Mouse (Mus musculus) kidney, embryonic 16.5 days (tissue): ENCODE results near the gene Cntnap2. TPM values are rescaled to one million over a fixed set of nuclear protein-coding genes. Genes with fewer than 3 reads are reported as not detected.

Experiments
- ATAC-seq: fragments of 200-750 bp; cut with Nextera tagmentation; 2 replicates; pipeline ENCODE4 v1.8.0; 2017; ENCODE audit warnings: moderate TSS enrichment; ENCODE audit not compliant: low FRiP score, low TSS enrichment
- H3K27ac ChIP-seq: fragments of 300-500 bp; sonication (generic); 2 replicates; pipeline ENCODE4 v1.5.1; 2014; ENCODE audit warnings: low read length
- H3K27me3 ChIP-seq: fragments of 300-500 bp; sonication (generic); 2 replicates; pipeline ENCODE4 v1.6.1; 2014; ENCODE audit warnings: low read length, control low read depth, mixed read lengths; ENCODE audit not compliant: insufficient read depth
- H3K36me3 ChIP-seq: fragments of 300-500 bp; sonication (generic); 2 replicates; pipeline ENCODE4 v1.6.1; 2014; ENCODE audit warnings: low read length, control low read depth, mixed read lengths; ENCODE audit not compliant: insufficient read depth
- H3K4me1 ChIP-seq: fragments of 300-500 bp; sonication (generic); 2 replicates; pipeline ENCODE4 v1.6.1; 2014; ENCODE audit warnings: low read length, control low read depth, mixed read lengths; ENCODE audit not compliant: insufficient read depth
- H3K4me2 ChIP-seq: fragments of 300-500 bp; sonication (generic); replicated peaks from 2 replicates; pipeline ENCODE4 v1.6.1; 2014; ENCODE audit warnings: low read depth, low read length
- H3K4me3 ChIP-seq: fragments of 300-500 bp; sonication (generic); 2 replicates; pipeline ENCODE4 v1.5.1; 2014; ENCODE audit warnings: mild to moderate bottlenecking, low read length
- H3K9ac ChIP-seq: fragments of 300-500 bp; sonication (generic); replicated peaks from 2 replicates; pipeline ENCODE4 v1.6.1; 2014; ENCODE audit warnings: low read length
- H3K9me3 ChIP-seq: fragments of 300-500 bp; sonication (generic); 2 replicates; pipeline ENCODE4 v1.6.1; 2016; ENCODE audit warnings: low read length, control low read depth
- WGBS: fragments of 180-500 bp; shearing (Covaris S2); extraction: QIAGEN DNeasy Blood & Tissue Kit; methylation state at CpG from one replicate; pipeline ENCODE4 v1.1.7; 2014; 5-methylcytosine and 5-hydroxymethylcytosine counted together
- polyA plus RNA-seq: library from polyadenylated mRNA; unstranded; fragments of >200 nt; fragmentation: Nextera tagmentation; extraction: Ambion mirVana; gene quantifications from 2 replicates; pipeline ENCODE4 v1.2.1, GENCODE M21; 2015

Cntnap2 gene
- polyA plus RNA-seq, 1 experiment from 2014 or later: 2.2 TPM

- no peak for ATAC-seq
- Histone ChIP-seq H3K4me3 (no peak overlapping the region), H3K9ac (no peak overlapping the region), H3K36me3 (no peaks in the 10 kb centered on the region), H3K27me3 (no peaks in the 10 kb centered on the region), H3K4me2 (no peak overlapping the region), H3K4me1 (no peaks in the 10 kb centered on the region), H3K9me3 (no peaks in the 10 kb centered on the region), H3K27ac (no peak overlapping the region)
- WGBS: 83% methylated on average over 1 of the region's 1 CpGs
These were observed 1303.0 kb downstream of the Cntnap2 start for GRCm38 (mm10) chr6:46362156-46362555.

- H3K27ac ChIP-seq: no peak overlapping the region
- no peaks in the 10 kb centered on the region for H3K27me3 ChIP-seq
- H3K36me3 ChIP-seq: no peaks in the 10 kb centered on the region
- WGBS: 85% methylated on average over 2 of the region's 2 CpGs
- ATAC-seq: no peak
- H3K9ac ChIP-seq: no peak overlapping the region
- H3K4me3 ChIP-seq: no peak overlapping the region
- no peaks in the 10 kb centered on the region for H3K4me1 ChIP-seq
- H3K4me2 ChIP-seq: no peak overlapping the region
- H3K9me3 ChIP-seq: no peaks in the 10 kb centered on the region
These were observed 1339.8 kb downstream of the Cntnap2 start for GRCm38 (mm10) chr6:46398725-46399589.

DNA sequence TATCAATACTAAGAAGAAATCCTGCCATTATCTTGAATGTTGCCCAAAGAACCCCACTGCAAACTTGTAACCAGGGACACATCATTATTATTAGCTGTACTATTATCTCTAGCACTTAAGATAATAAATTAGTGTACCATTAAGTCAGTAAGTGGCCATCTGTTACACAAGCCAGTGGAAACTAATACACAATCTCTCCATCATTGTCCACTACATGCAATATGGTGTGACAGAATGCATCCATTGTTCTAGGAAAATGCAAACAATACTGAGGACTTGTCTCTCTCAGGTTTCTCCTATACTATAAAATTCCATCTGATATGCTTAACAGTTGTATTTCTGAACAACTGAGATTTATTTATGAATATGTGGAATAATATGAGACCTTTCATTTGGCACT, 1355.0 kb downstream of the Cntnap2 start:
- no peak overlapping the region for H3K4me2 ChIP-seq
- H3K4me3 ChIP-seq: no peak overlapping the region
- no peaks in the 10 kb centered on the region for H3K4me1 ChIP-seq
- H3K9ac ChIP-seq: no peak overlapping the region
- H3K27me3 ChIP-seq: no peaks in the 10 kb centered on the region
- no peaks in the 10 kb centered on the region for H3K9me3 ChIP-seq
- no peak overlapping the region for H3K27ac ChIP-seq
- no peak for ATAC-seq
- no peaks in the 10 kb centered on the region for H3K36me3 ChIP-seq

- H3K27ac ChIP-seq: no peak overlapping the region
- H3K27me3 ChIP-seq: no peaks in the 10 kb centered on the region
- H3K9ac ChIP-seq: no peak overlapping the region
- no peaks in the 10 kb centered on the region for H3K36me3 ChIP-seq
- 87% methylated on average over 4 of the region's 4 CpGs for WGBS
- H3K4me2 ChIP-seq: no peak overlapping the region
- no peak overlapping the region for H3K4me3 ChIP-seq
- no peaks in the 10 kb centered on the region for H3K4me1 ChIP-seq
- no peaks in the 10 kb centered on the region for H3K9me3 ChIP-seq
- ATAC-seq: no peak
These were observed 1355.4 kb downstream of the Cntnap2 start for GRCm38 (mm10) chr6:46414562-46414961.

GRCm38 (mm10) chr6:46419827-46420226, 1360.7 kb downstream of the Cntnap2 start:
- ATAC-seq: no peak
- no peaks in the 10 kb centered on the region for H3K36me3 ChIP-seq
- no peaks in the 10 kb centered on the region for H3K4me1 ChIP-seq
- no peak overlapping the region for H3K27ac ChIP-seq
- H3K9me3 ChIP-seq: no peaks in the 10 kb centered on the region
- H3K9ac ChIP-seq: no peak overlapping the region
- no peak overlapping the region for H3K4me3 ChIP-seq
- no peak overlapping the region for H3K4me2 ChIP-seq
- H3K27me3 ChIP-seq: no peaks in the 10 kb centered on the region

DNA sequence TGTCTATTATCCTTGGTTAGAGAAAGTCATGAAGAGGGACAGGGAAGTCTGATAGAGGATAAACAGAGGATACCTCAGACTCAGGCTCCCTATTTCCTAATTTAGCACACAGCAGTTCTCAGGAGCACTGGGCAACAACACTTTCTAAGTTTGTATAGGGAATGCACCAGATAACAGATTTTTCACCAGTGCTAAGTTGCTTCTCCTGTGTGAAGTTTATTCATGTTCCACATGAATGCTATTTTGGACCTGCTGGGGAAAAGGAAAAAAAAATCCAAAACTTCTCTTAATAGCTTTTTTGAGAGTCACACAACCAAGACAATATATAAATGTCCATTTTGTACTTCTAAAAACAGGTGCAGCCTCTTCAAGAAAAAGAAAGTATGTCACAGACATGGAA, 1361.2 kb downstream of the Cntnap2 start:
- Histone ChIP-seq H3K27me3 (no peaks in the 10 kb centered on the region), H3K36me3 (no peaks in the 10 kb centered on the region), H3K4me1 (no peaks in the 10 kb centered on the region), H3K27ac (no peak overlapping the region), H3K9me3 (no peaks in the 10 kb centered on the region), H3K4me3 (no peak overlapping the region), H3K4me2 (no peak overlapping the region), H3K9ac (no peak overlapping the region)
- ATAC-seq: no peak

DNA sequence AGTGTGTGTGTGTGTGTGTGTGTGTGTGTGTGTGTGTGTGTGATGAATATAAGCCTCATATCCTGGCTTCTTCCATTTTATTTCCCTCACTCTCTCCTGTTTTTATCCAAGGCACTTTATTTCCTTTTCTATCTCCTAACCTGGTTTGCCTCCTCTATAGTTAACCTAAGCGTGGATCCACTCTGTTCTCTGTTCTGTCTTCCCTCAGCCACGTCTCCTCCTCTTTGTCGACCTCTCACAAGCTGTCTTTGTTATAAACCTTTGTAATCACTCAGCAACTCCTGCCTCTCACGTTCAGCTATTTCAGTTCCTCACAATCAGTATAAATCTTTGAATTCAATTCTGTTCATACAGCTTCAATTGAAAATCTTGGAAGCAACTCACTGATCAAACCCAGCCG, 1369.1 kb downstream of the Cntnap2 start:
- 70% methylated on average over 5 of the region's 5 CpGs for WGBS
- H3K36me3 ChIP-seq: no peaks in the 10 kb centered on the region
- no peak for ATAC-seq

GRCm38 (mm10) chr6:46450917-46451638, 1391.9 kb downstream of the Cntnap2 start:
- no peaks in the 10 kb centered on the region for H3K36me3 ChIP-seq
- H3K27ac ChIP-seq: no peak overlapping the region
- WGBS: 90% methylated on average over 2 of the region's 2 CpGs
- no peaks in the 10 kb centered on the region for H3K27me3 ChIP-seq
- H3K9me3 ChIP-seq: no peaks in the 10 kb centered on the region
- no peaks in the 10 kb centered on the region for H3K4me1 ChIP-seq
- H3K4me2 ChIP-seq: no peak overlapping the region
- no peak overlapping the region for H3K9ac ChIP-seq
- H3K4me3 ChIP-seq: no peak overlapping the region
- no peak for ATAC-seq

More for the DNA sequence above, 1369.1 kb downstream of the Cntnap2 start:
- Histone ChIP-seq H3K9me3 (no peaks in the 10 kb centered on the region), H3K4me2 (no peak overlapping the region), H3K9ac (no peak overlapping the region), H3K4me3 (no peak overlapping the region), H3K27me3 (no peaks in the 10 kb centered on the region), H3K4me1 (no peaks in the 10 kb centered on the region), H3K27ac (no peak overlapping the region)

- Histone ChIP-seq H3K36me3 (no peaks in the 10 kb centered on the region), H3K9me3 (no peaks in the 10 kb centered on the region), H3K27me3 (no peaks in the 10 kb centered on the region), H3K4me2 (no peak overlapping the region), H3K9ac (no peak overlapping the region), H3K4me3 (no peak overlapping the region), H3K27ac (no peak overlapping the region), H3K4me1 (no peaks in the 10 kb centered on the region)
- 66% methylated on average over 4 of the region's 4 CpGs for WGBS
- no peak for ATAC-seq
These were observed 1413.5 kb downstream of the Cntnap2 start for GRCm38 (mm10) chr6:46472683-46473082.

DNA sequence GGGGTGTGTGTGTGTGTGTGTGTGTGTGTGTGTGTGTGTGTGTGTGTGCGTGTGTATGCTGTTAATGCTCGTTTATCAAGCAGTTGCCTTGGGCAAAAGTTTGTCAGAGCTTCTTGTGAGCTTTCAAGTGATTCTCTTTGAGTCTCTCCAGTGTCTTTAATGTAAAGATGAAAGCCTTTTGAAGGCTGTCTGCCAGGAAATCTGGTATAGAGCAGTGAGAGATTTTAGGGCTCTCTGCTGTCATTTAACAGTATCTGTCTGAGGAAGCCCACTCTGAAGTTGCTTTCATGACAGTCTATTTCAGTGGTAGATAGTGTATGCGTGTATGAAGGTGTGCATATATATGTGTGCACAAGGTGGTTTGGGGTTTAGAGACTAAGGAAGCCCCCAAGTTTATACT, 1425.2 kb downstream of the Cntnap2 start:
- no peaks in the 10 kb centered on the region for H3K36me3 ChIP-seq
- H3K9me3 ChIP-seq: no peaks in the 10 kb centered on the region
- no peak overlapping the region for H3K4me2 ChIP-seq
- H3K27ac ChIP-seq: no peak overlapping the region
- no peak overlapping the region for H3K4me3 ChIP-seq
- no peaks in the 10 kb centered on the region for H3K27me3 ChIP-seq
- no peak for ATAC-seq
- no peaks in the 10 kb centered on the region for H3K4me1 ChIP-seq
- no peak overlapping the region for H3K9ac ChIP-seq
- WGBS: 79% methylated on average over 3 of the region's 3 CpGs
